Mouse (Mus musculus): ENCODE results near the gene Anks1b.

DNA sequence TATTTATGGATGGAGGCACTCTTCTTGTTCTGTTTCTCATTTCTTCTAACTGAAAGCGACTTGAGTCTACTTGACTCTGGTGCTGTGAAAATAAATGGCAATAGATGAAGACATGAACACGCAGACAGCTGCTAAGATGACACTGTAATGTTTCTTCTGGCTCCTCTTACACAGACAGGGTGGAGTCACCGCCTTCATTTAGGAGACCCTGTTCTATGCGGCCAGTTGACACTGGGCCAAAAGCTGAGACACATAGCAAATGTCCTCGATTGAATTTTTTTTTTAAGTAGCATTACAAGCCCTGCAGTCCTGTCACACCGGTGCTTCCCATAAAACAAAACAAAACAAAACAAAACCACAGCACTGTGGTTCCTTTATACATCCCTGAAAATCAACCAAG lies 1080.5 kb downstream of the Anks1b start:
- TF ChIP-seq CTCF (IDR thresholded peaks at IDR 0.05) (no peak), EP300 (IDR thresholded peaks at IDR 0.05) (no peak)

All from lung, postnatal 0 days (tissue).